In genomic region chr12:37883781-37884180, GRCm38 (mm10) we compare ENCODE assay signal across 24 mouse cellular contexts.
DNase-seq lines count a peak whose midpoint lies in the region; ATAC-seq and TF ChIP-seq lines count a peak whose summit lies in the region.
"Had no signal": no experiment of that assay in that cellular context is flagged by ENCODE, and none has a peak within 500 bp of the region (broad histone marks: within the 10 kb centered on the region; RNA-seq: fewer than 3 reads in every experiment).

No protein-coding gene starts in this region.

- no peak for TF ChIP-seq EP300 in lung, postnatal 0 days (IDR thresholded peaks at IDR 0.05)

- H3K27ac ChIP-seq in embryonic facial prominence, embryonic 14.5 days (replicated peaks; ENCODE audit: low read depth, low read length): no peak overlapping the region
- H3K27ac ChIP-seq in embryonic facial prominence, embryonic 10.5 days (replicated peaks): no peak overlapping the region
- H3K27ac ChIP-seq in liver, embryonic 11.5 days (ENCODE audit: low read depth, low read length): no peak overlapping the region
- no peak overlapping the region for H3K27ac ChIP-seq in lung, postnatal 0 days (ENCODE audit: low read length)
- H3K27ac ChIP-seq: embryonic facial prominence, embryonic 12.5 days; forebrain, embryonic 13.5 days; gastrocnemius, adult 2 months; hindbrain, embryonic 15.5 days; intestine, embryonic 15.5 days; liver, embryonic 15.5 days; neural tube, embryonic 15.5 days had no signal

- H3K27me3 ChIP-seq in embryonic facial prominence, embryonic 14.5 days (replicated peaks; ENCODE audit: control insufficient read depth, insufficient read depth, low read length): 0 out of 2 replicates have a peak, but pooled peaks cover 7% of the 10 kb centered on the region
- H3K27me3 ChIP-seq in embryonic facial prominence, embryonic 10.5 days (replicated peaks; ENCODE audit: low read depth, poor library complexity, severe bottlenecking): peaks cover 25% of the 10 kb centered on the region; the same call in 1 of the 2 replicates
- peaks cover 12% of the 10 kb centered on the region for H3K27me3 ChIP-seq in liver, embryonic 11.5 days (replicated peaks; ENCODE audit: control insufficient read depth, insufficient read depth, low read length)
- no peaks in the 10 kb centered on the region for H3K27me3 ChIP-seq in lung, postnatal 0 days (replicated peaks; ENCODE audit: insufficient read depth, low read length)
- H3K27me3 ChIP-seq: embryonic facial prominence, embryonic 12.5 days; forebrain, embryonic 13.5 days; hindbrain, embryonic 15.5 days; intestine, embryonic 15.5 days; neural tube, embryonic 15.5 days had no signal

- WGBS in embryonic facial prominence, embryonic 14.5 days: 63% methylated on average over 4 of the region's 4 CpGs
- 87% methylated on average over 4 of the region's 4 CpGs for WGBS in embryonic facial prominence, embryonic 10.5 days
- WGBS in liver, embryonic 11.5 days: 73% methylated on average over 4 of the region's 4 CpGs
- WGBS in lung, postnatal 0 days: 35% methylated on average over 4 of the region's 4 CpGs

- no peak for ATAC-seq in embryonic facial prominence, embryonic 14.5 days (ENCODE audit: low read depth)
- ATAC-seq in liver, embryonic 11.5 days (replicated peaks; ENCODE audit: low FRiP score): no peak
- no peak for ATAC-seq in lung, postnatal 0 days
- ATAC-seq: CD4-positive, CD25-positive, alpha-beta regulatory T cell, adult 4 months; forebrain, embryonic 13.5 days; intestine, embryonic 15.5 days; Patski had no signal

- H3K9me3 ChIP-seq in embryonic facial prominence, embryonic 14.5 days (ENCODE audit: control insufficient read depth, low read length): no peaks in the 10 kb centered on the region
- no peaks in the 10 kb centered on the region for H3K9me3 ChIP-seq in embryonic facial prominence, embryonic 10.5 days
- H3K9me3 ChIP-seq in liver, embryonic 11.5 days (ENCODE audit: control insufficient read depth, low read length): no peaks in the 10 kb centered on the region
- H3K9me3 ChIP-seq in lung, postnatal 0 days (ENCODE audit: low read length): no peaks in the 10 kb centered on the region
- H3K9me3 ChIP-seq: embryonic facial prominence, embryonic 12.5 days; forebrain, embryonic 13.5 days; hindbrain, embryonic 15.5 days; intestine, embryonic 15.5 days; liver, embryonic 15.5 days; neural tube, embryonic 15.5 days had no signal

- no peaks in the 10 kb centered on the region for H3K36me3 ChIP-seq in embryonic facial prominence, embryonic 14.5 days (ENCODE audit: control insufficient read depth, insufficient read depth, low read length)
- H3K36me3 ChIP-seq in embryonic facial prominence, embryonic 10.5 days (replicated peaks): no peaks in the 10 kb centered on the region
- H3K36me3 ChIP-seq in liver, embryonic 11.5 days (ENCODE audit: control insufficient read depth, insufficient read depth, low read length): no peaks in the 10 kb centered on the region
- H3K36me3 ChIP-seq in lung, postnatal 0 days (ENCODE audit: insufficient read depth, low read length): no peaks in the 10 kb centered on the region
- H3K36me3 ChIP-seq: embryonic facial prominence, embryonic 12.5 days; hindbrain, embryonic 15.5 days; intestine, embryonic 15.5 days; liver, embryonic 15.5 days; neural tube, embryonic 15.5 days had no signal

- H3K4me2 ChIP-seq in embryonic facial prominence, embryonic 14.5 days (ENCODE audit: low read depth, low read length): no peak overlapping the region
- no peak overlapping the region for H3K4me2 ChIP-seq in liver, embryonic 11.5 days
- no peak overlapping the region for H3K4me2 ChIP-seq in lung, postnatal 0 days (replicated peaks; ENCODE audit: low read depth, low read length)
- H3K4me2 ChIP-seq: embryonic facial prominence, embryonic 12.5 days; forebrain, embryonic 13.5 days; hindbrain, embryonic 15.5 days; intestine, embryonic 15.5 days; liver, embryonic 15.5 days; midbrain, embryonic 11.5 days; neural tube, embryonic 15.5 days had no signal

- DNase-seq in embryonic facial prominence, embryonic 14.5 days (ENCODE audit: low spot score): peak; percentile 6
- DNase-seq in embryonic facial prominence, embryonic 10.5 days (ENCODE audit: low spot score): no peak
- peak; percentile 2 for DNase-seq in liver
- DNase-seq in liver, embryonic 11.5 days (ENCODE audit: low spot score): no peak
- peak; percentile 61 for DNase-seq in Muller cell, postnatal 12 days (ENCODE audit: inconsistent ontology term)
- DNase-seq in lung, postnatal 0 days (ENCODE audit: low spot score): peak; percentile 10
- no peak for DNase-seq in thymus, postnatal 0 days (ENCODE audit: low spot score)
- no peak for DNase-seq in thymus, adult 18-20 months
- DNase-seq: adrenal gland, adult 8-10 months; cerebellum, adult 9-11 months; gastrocnemius, adult 2 months; kidney, adult 8-10 months; right cerebral cortex, postnatal 25 days; thymus, postnatal 36 days had no signal

- H3K9ac ChIP-seq in embryonic facial prominence, embryonic 14.5 days (ENCODE audit: low read depth, low read length): no peak overlapping the region
- H3K9ac ChIP-seq in liver, embryonic 11.5 days (ENCODE audit: low read depth, low read length): no peak overlapping the region
- H3K9ac ChIP-seq in lung, postnatal 0 days (replicated peaks; ENCODE audit: low read depth): no peak overlapping the region
- H3K9ac ChIP-seq: embryonic facial prominence, embryonic 12.5 days; forebrain, embryonic 13.5 days; hindbrain, embryonic 15.5 days; intestine, embryonic 15.5 days; liver, embryonic 15.5 days; neural tube, embryonic 15.5 days had no signal

- TF ChIP-seq CTCF in lung, postnatal 0 days (IDR thresholded peaks at IDR 0.05): no peak

- H3K4me1 ChIP-seq in embryonic facial prominence, embryonic 14.5 days (ENCODE audit: control insufficient read depth, insufficient read depth, low read length): no peaks in the 10 kb centered on the region
- H3K4me1 ChIP-seq in embryonic facial prominence, embryonic 10.5 days: 0 out of 2 replicates have a peak, but pooled peaks cover 3% of the 10 kb centered on the region
- 0 out of 2 replicates have a peak, but pooled peaks cover 2% of the 10 kb centered on the region for H3K4me1 ChIP-seq in liver, embryonic 11.5 days (replicated peaks; ENCODE audit: control insufficient read depth, insufficient read depth, low read length)
- no peaks in the 10 kb centered on the region; the same call in none of the 2 replicates for H3K4me1 ChIP-seq in lung, postnatal 0 days (ENCODE audit: insufficient read depth, low read depth, low read length)
- H3K4me1 ChIP-seq: embryonic facial prominence, embryonic 12.5 days; intestine, embryonic 15.5 days; liver, embryonic 15.5 days had no signal

- no peak overlapping the region for H3K4me3 ChIP-seq in embryonic facial prominence, embryonic 14.5 days (ENCODE audit: low read depth, low read length)
- H3K4me3 ChIP-seq in embryonic facial prominence, embryonic 10.5 days: no peak overlapping the region
- H3K4me3 ChIP-seq in liver, embryonic 11.5 days (ENCODE audit: low read depth, low read length): no peak overlapping the region
- no peak overlapping the region for H3K4me3 ChIP-seq in lung, postnatal 0 days (ENCODE audit: low read depth, low read length)
- H3K4me3 ChIP-seq: embryonic facial prominence, embryonic 12.5 days; erythroblast, embryonic 14.5 days; forebrain, embryonic 13.5 days; gastrocnemius, adult 2 months; hindbrain, embryonic 15.5 days; intestine, embryonic 15.5 days; liver, embryonic 15.5 days; neural tube, embryonic 15.5 days had no signal

Comparison
In these comparisons a context has a peak if more than half of its experiments do, and no peak if none do; other contexts are left out.
1. DNase-seq: peak in embryonic facial prominence, embryonic 14.5 days (single experiment), liver (single experiment), Muller cell, postnatal 12 days (single experiment) and lung, postnatal 0 days (single experiment); none in embryonic facial prominence, embryonic 10.5 days (single experiment), liver, embryonic 11.5 days (single experiment), thymus, postnatal 0 days (single experiment) and thymus, adult 18-20 months (0 of 2).